Mouse (Mus musculus): ENCODE results near the gene Tmem217.

- TF ChIP-seq POLR2A (IDR thresholded peaks at IDR 0.05; ENCODE audit: extremely low read depth, insufficient read depth, low read length) (no peak), CTCF (IDR thresholded peaks at IDR 0.05; ENCODE audit: extremely low read depth, insufficient read depth, low read length) (no peak)
Observed at GRCm38 (mm10) chr17:29552162-29552732, at the start of gene Tmem217.

Data from cortical plate, adult 2 months (tissue).